Mouse (Mus musculus) limb, embryonic 12.5 days (tissue): ENCODE data around the gene Pigm. TPM values are rescaled to one million over a fixed set of nuclear protein-coding genes. Genes with fewer than 3 reads are reported as not detected.
A peak's percentile ranks its signal among the peaks of the same experiment; 100 is the strongest.

ENCODE experiments used
- ATAC-seq: fragments of 200-750 bp; cut with Nextera tagmentation; 2 replicates; pipeline ENCODE4 v1.8.0; 2017; ENCODE audit warnings: low read depth, moderate TSS enrichment; ENCODE audit not compliant: insufficient number of reproducible peaks, insufficient read depth, low FRiP score, low TSS enrichment
- H3K27ac ChIP-seq: fragments of 300-500 bp; sonication (generic); 2 replicates; pipeline ENCODE4 v1.5.1; 2016; ENCODE audit warnings: mild to moderate bottlenecking, moderate library complexity
- H3K27me3 ChIP-seq: fragments of 300-500 bp; sonication (generic); 2 replicates; pipeline ENCODE4 v1.6.1; 2016; ENCODE audit warnings: mild to moderate bottlenecking, moderate library complexity
- H3K36me3 ChIP-seq: fragments of 300-500 bp; sonication (generic); 2 replicates; pipeline ENCODE4 v1.6.1; 2016; ENCODE audit warnings: mild to moderate bottlenecking, moderate library complexity
- H3K4me1 ChIP-seq: fragments of 300-500 bp; sonication (generic); replicated peaks from 2 replicates; pipeline ENCODE4 v1.6.1; 2016
- H3K4me2 ChIP-seq: fragments of 300-500 bp; sonication (generic); 2 replicates; pipeline ENCODE4 v1.6.1; 2016; ENCODE audit warnings: mild to moderate bottlenecking, moderate library complexity
- H3K4me3 ChIP-seq: fragments of 300-500 bp; sonication (generic); replicated peaks from 2 replicates; pipeline ENCODE4 v1.5.1; 2016; ENCODE audit warnings: mild to moderate bottlenecking
- H3K9ac ChIP-seq: fragments of 300-500 bp; sonication (generic); replicated peaks from 2 replicates; pipeline ENCODE4 v1.6.1; 2016; ENCODE audit warnings: mild to moderate bottlenecking, moderate library complexity
- H3K9me3 ChIP-seq: fragments of 300-500 bp; sonication (generic); 2 replicates; pipeline ENCODE4 v1.6.1; 2016; ENCODE audit warnings: mild to moderate bottlenecking, moderate library complexity
- WGBS: fragments of 180-500 bp; shearing (Covaris S2); methylation state at CpG from one replicate; pipeline ENCODE4 v1.1.7; 2016; 5-methylcytosine and 5-hydroxymethylcytosine counted together
- polyA plus RNA-seq: library from polyadenylated mRNA; unstranded; fragments of >200 nt; fragmentation: Nextera tagmentation; extraction: Ambion mirVana; gene quantifications from 2 replicates; pipeline ENCODE4 v1.2.1, GENCODE M21; 2016

The Pigm gene
- polyA plus RNA-seq, 1 experiment from 2014 or later, result 9.3 TPM

- H3K4me1 ChIP-seq, result peaks cover 9% of the 10 kb centered on the region
- no peak overlapping the region for H3K4me2 ChIP-seq
- H3K9me3 ChIP-seq, result no peaks in the 10 kb centered on the region
- peaks cover 15% of the 10 kb centered on the region for H3K27me3 ChIP-seq
- ATAC-seq, result no peak
- H3K4me3 ChIP-seq, result no peak overlapping the region
- H3K36me3 ChIP-seq, result no peaks in the 10 kb centered on the region
- no peak overlapping the region for H3K27ac ChIP-seq
- 82% methylated on average over 1 of the region's 1 CpGs for WGBS
- no peak overlapping the region for H3K9ac ChIP-seq
Measured at GRCm38 (mm10) chr1:172390769-172391168, 14.4 kb downstream of the Pigm start.

GRCm38 (mm10) chr1:172391807-172392581 is 15.6 kb downstream of the Pigm start:
- no peaks in the 10 kb centered on the region for H3K36me3 ChIP-seq
- H3K27me3 ChIP-seq, result peaks cover 15% of the 10 kb centered on the region
- no peaks in the 10 kb centered on the region for H3K9me3 ChIP-seq
- peaks cover 10% of the 10 kb centered on the region for H3K4me1 ChIP-seq
- no peak for ATAC-seq
- WGBS, result 16% methylated on average over 20 of the region's 20 CpGs
- H3K4me2 ChIP-seq, result peak overlapping the region; percentile 52
- peak overlapping the region; percentile 31; the same call in 1 of the 2 replicates for H3K9ac ChIP-seq
- no peak overlapping the region for H3K27ac ChIP-seq
- peak overlapping the region; percentile 11; the same call in 1 of the 2 replicates for H3K4me3 ChIP-seq

GRCm38 (mm10) chr1:172392643-172393170 is 16.4 kb downstream of the Pigm start:
- Histone ChIP-seq H3K9me3 (no peaks in the 10 kb centered on the region), H3K9ac (no peak overlapping the region), H3K27me3 (peaks cover 15% of the 10 kb centered on the region), H3K4me1 (peaks cover 13% of the 10 kb centered on the region), H3K36me3 (no peaks in the 10 kb centered on the region), H3K27ac (no peak overlapping the region), H3K4me2 (peak overlapping the region; percentile 52; the same call in 1 of the 2 replicates), H3K4me3 (no peak overlapping the region)
- ATAC-seq, result 0 out of 2 replicates have a peak, but pooled peaks have one; percentile 43
- 77% methylated on average over 2 of the region's 2 CpGs for WGBS

GRCm38 (mm10) chr1:172393739-172394138 is 17.4 kb downstream of the Pigm start:
- H3K4me3 ChIP-seq, result no peak overlapping the region
- ATAC-seq, result no peak

GRCm38 (mm10) chr1:172396996-172397752 is 20.8 kb downstream of the Pigm start:
- WGBS, result 54% methylated on average over 9 of the region's 9 CpGs
- ATAC-seq, result no peak
- no peaks in the 10 kb centered on the region for H3K36me3 ChIP-seq
- no peaks in the 10 kb centered on the region for H3K9me3 ChIP-seq
- no peak overlapping the region for H3K4me2 ChIP-seq
- peaks cover 7% of the 10 kb centered on the region for H3K27me3 ChIP-seq
- H3K4me3 ChIP-seq, result no peak overlapping the region
- no peak overlapping the region for H3K9ac ChIP-seq
- H3K27ac ChIP-seq, result no peak overlapping the region
- peaks cover 6% of the 10 kb centered on the region for H3K4me1 ChIP-seq

More at GRCm38 (mm10) chr1:172393739-172394138, 17.4 kb downstream of the Pigm start:
- no peak overlapping the region for H3K4me2 ChIP-seq
- H3K9me3 ChIP-seq, result no peaks in the 10 kb centered on the region
- H3K36me3 ChIP-seq, result no peaks in the 10 kb centered on the region
- no peak overlapping the region for H3K9ac ChIP-seq
- peaks cover 15% of the 10 kb centered on the region for H3K27me3 ChIP-seq
- 53% methylated on average over 8 of the region's 8 CpGs for WGBS
- H3K4me1 ChIP-seq, result peaks cover 13% of the 10 kb centered on the region
- no peak overlapping the region for H3K27ac ChIP-seq

- no peak overlapping the region for H3K9ac ChIP-seq
- peaks cover 6% of the 10 kb centered on the region for H3K27me3 ChIP-seq
- 35% methylated on average over 16 of the region's 16 CpGs for WGBS
- peaks cover 8% of the 10 kb centered on the region; the same call in 1 of the 2 replicates for H3K4me1 ChIP-seq
- no peaks in the 10 kb centered on the region for H3K9me3 ChIP-seq
- no peaks in the 10 kb centered on the region for H3K36me3 ChIP-seq
- ATAC-seq, result no peak
- H3K4me2 ChIP-seq, result no peak overlapping the region
- no peak overlapping the region for H3K4me3 ChIP-seq
- H3K27ac ChIP-seq, result no peak overlapping the region
Measured at GRCm38 (mm10) chr1:172406077-172406706, 29.8 kb downstream of the Pigm start.

GRCm38 (mm10) chr1:172408996-172409395 is 32.6 kb downstream of the Pigm start:
- peaks cover 8% of the 10 kb centered on the region; the same call in 1 of the 2 replicates for H3K4me1 ChIP-seq
- H3K9ac ChIP-seq, result no peak overlapping the region
- peaks cover 6% of the 10 kb centered on the region for H3K27me3 ChIP-seq
- H3K4me2 ChIP-seq, result no peak overlapping the region
- ATAC-seq, result no peak
- H3K27ac ChIP-seq, result no peak overlapping the region
- no peaks in the 10 kb centered on the region for H3K36me3 ChIP-seq
- H3K9me3 ChIP-seq, result no peaks in the 10 kb centered on the region
- no peak overlapping the region for H3K4me3 ChIP-seq
- 10% methylated on average over 6 of the region's 6 CpGs for WGBS

- no peak for ATAC-seq
- Histone ChIP-seq H3K27ac (no peak overlapping the region), H3K9ac (no peak overlapping the region), H3K9me3 (no peaks in the 10 kb centered on the region), H3K27me3 (peaks cover 6% of the 10 kb centered on the region), H3K36me3 (no peaks in the 10 kb centered on the region), H3K4me1 (peaks cover 8% of the 10 kb centered on the region; the same call in 1 of the 2 replicates), H3K4me2 (no peak overlapping the region), H3K4me3 (no peak overlapping the region)
- WGBS, result 17% methylated on average over 5 of the region's 5 CpGs
Measured at GRCm38 (mm10) chr1:172409431-172409830, 33.1 kb downstream of the Pigm start.

GRCm38 (mm10) chr1:172410806-172411205 is 34.5 kb downstream of the Pigm start:
- Histone ChIP-seq H3K4me3 (no peak overlapping the region), H3K9ac (no peak overlapping the region), H3K4me1 (peaks cover 8% of the 10 kb centered on the region; the same call in 1 of the 2 replicates), H3K27ac (no peak overlapping the region), H3K4me2 (no peak overlapping the region), H3K36me3 (no peaks in the 10 kb centered on the region), H3K9me3 (no peaks in the 10 kb centered on the region), H3K27me3 (peaks cover 6% of the 10 kb centered on the region)
- 5% methylated on average over 4 of the region's 4 CpGs for WGBS
- no peak for ATAC-seq

- Histone ChIP-seq H3K9me3 (no peaks in the 10 kb centered on the region), H3K4me2 (no peak overlapping the region), H3K27me3 (peaks cover 5% of the 10 kb centered on the region), H3K27ac (no peak overlapping the region), H3K4me1 (no peaks in the 10 kb centered on the region), H3K9ac (no peak overlapping the region), H3K4me3 (no peak overlapping the region), H3K36me3 (no peaks in the 10 kb centered on the region)
- under 1% methylated on average over 5 of the region's 5 CpGs for WGBS
- peak; percentile 67 for ATAC-seq
Measured at GRCm38 (mm10) chr1:172412204-172412603, 35.9 kb downstream of the Pigm start.
